Mouse (Mus musculus) liver, embryonic 14.5 days (tissue): ENCODE measurements around the gene Msi1. TPM values are rescaled to one million over a fixed set of nuclear protein-coding genes. Genes with fewer than 3 reads are reported as not detected.
A peak's percentile ranks its signal among the peaks of the same experiment; 100 is the strongest.
"Not testable (repeated sequence)": the region's sequence is repeated elsewhere in the genome, so short reads cannot be mapped to it uniquely, and the experiment has no call there.

Source experiments
- ATAC-seq: fragments of 200-750 bp; cut with Nextera tagmentation; 2 replicates; pipeline ENCODE4 v1.8.0; 2017; ENCODE audit warnings: moderate number of reproducible peaks, mild to moderate bottlenecking, moderate library complexity; ENCODE audit not compliant: insufficient read depth
- DNase-seq, 3 experiments: peaks; one replicate each; pipeline ENCODE4 v3.0.0-alpha.2; 2012 to 2013; ENCODE audit warnings: low read depth in 3 of 3, low spot score in 3 of 3
- H3K27ac ChIP-seq: fragments of 300-500 bp; sonication (generic); 2 replicates; pipeline ENCODE4 v1.5.1; 2014; ENCODE audit warnings: moderate library complexity, mild to moderate bottlenecking, control low read depth, inconsistent platforms
- H3K27me3 ChIP-seq: fragments of 300-500 bp; sonication (generic); 2 replicates; pipeline ENCODE4 v1.6.1; 2014; ENCODE audit warnings: mild to moderate bottlenecking, low read length, moderate library complexity; ENCODE audit not compliant: control insufficient read depth, insufficient read depth
- H3K36me3 ChIP-seq: fragments of 300-500 bp; sonication (generic); replicated peaks from 2 replicates; pipeline ENCODE4 v1.6.1; 2014; ENCODE audit warnings: low read depth; ENCODE audit not compliant: control insufficient read depth, insufficient read depth
- H3K4me1 ChIP-seq, 2 experiments: fragments of 200-500 bp in 1 of 2; fragments of 300-500 bp in 1 of 2; sonication (generic) in 1 of 2; replicated peaks; 2 replicates each; pipeline ENCODE4 v1.6.1; 2012 to 2014; ENCODE audit warnings: antibody characterized with exemption in 1 of 2, inconsistent platforms in 1 of 2, low read length in 1 of 2; ENCODE audit not compliant: control insufficient read depth in 2 of 2, insufficient read depth in 2 of 2
- H3K4me2 ChIP-seq: fragments of 300-500 bp; sonication (generic); 2 replicates; pipeline ENCODE4 v1.6.1; 2014; ENCODE audit warnings: low read depth, mild to moderate bottlenecking, control low read depth, moderate library complexity
- H3K4me3 ChIP-seq, 2 experiments: fragments of 200-500 bp in 1 of 2; fragments of 300-500 bp in 1 of 2; sonication (generic) in 1 of 2; 2 replicates each; pipeline ENCODE4 v1.5.1; 2012 to 2014; ENCODE audit warnings: low read depth in 2 of 2, low read length in 2 of 2, mild to moderate bottlenecking in 2 of 2, control low read depth in 1 of 2, inconsistent platforms in 1 of 2, moderate library complexity in 1 of 2; ENCODE audit not compliant: insufficient read depth in 1 of 2
- H3K9ac ChIP-seq: fragments of 300-500 bp; sonication (generic); replicated peaks from 2 replicates; pipeline ENCODE4 v1.6.1; 2014; ENCODE audit warnings: mild to moderate bottlenecking, control low read depth, moderate library complexity
- H3K9me3 ChIP-seq: fragments of 300-500 bp; sonication (generic); 2 replicates; pipeline ENCODE4 v1.6.1; 2016; ENCODE audit warnings: low read length, mixed read lengths; ENCODE audit not compliant: control insufficient read depth
- CTCF ChIP-seq: IDR thresholded peaks from 2 replicates; pipeline ENCODE4 v1.5.1; 2016; ENCODE audit warnings: antibody characterized with exemption, low read depth, control low read depth
- EP300 ChIP-seq: IDR thresholded peaks from 2 replicates; pipeline ENCODE4 v1.6.1; 2016; ENCODE audit warnings: antibody characterized with exemption, low read depth
- WGBS: fragments of 180-500 bp; shearing (Covaris S2); extraction: QIAGEN DNeasy Blood & Tissue Kit; methylation state at CpG from one replicate; pipeline ENCODE4 v1.1.7; 2014; ENCODE audit not compliant: insufficient replicate concordance; 5-methylcytosine and 5-hydroxymethylcytosine counted together
- polyA plus RNA-seq, 2 experiments: library from polyadenylated mRNA; depleted of rRNA in 1 of 2; stranded (reverse) in 1 of 2; unstranded in 1 of 2; fragments of >200 nt; fragmentation: Nextera tagmentation in 1 of 2; extraction: Ambion mirVana in 1 of 2; gene quantifications; 2 replicates each; pipeline versions ENCODE4 v1.2.1 to v1.2.3; 2012 to 2014

Gene Msi1
- polyA plus RNA-seq, 2 experiments = 0.37 to 0.95 TPM

DNA sequence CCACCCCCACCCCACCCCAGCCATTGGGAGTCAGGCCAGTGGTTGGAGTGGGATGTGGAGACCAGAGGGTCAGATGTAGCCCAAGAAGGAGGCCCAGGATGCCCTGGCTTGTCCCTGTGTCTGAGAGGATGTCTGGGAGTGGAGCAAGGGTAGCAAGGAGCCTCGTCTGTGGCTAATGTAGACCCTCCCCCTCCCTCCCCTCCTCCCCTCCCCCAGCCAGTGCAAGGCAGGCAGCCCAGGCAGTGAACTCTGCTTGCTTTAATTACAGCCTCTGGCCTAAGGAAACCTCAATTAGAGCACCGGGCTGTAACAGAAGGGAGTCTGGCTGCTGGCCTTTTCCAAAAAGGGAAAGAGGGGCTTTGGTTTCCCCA is 8.5 kb downstream of the Msi1 start:
- Histone ChIP-seq H3K27ac (no peak overlapping the region), H3K27me3 (peaks cover 17% of the 10 kb centered on the region), H3K4me2 (no peak overlapping the region), H3K9me3 (no peaks in the 10 kb centered on the region), H3K4me1 (no peaks in the 10 kb centered on the region), H3K9ac (no peak overlapping the region), H3K36me3 (no peaks in the 10 kb centered on the region), H3K4me3 (no peak overlapping the region)
- TF ChIP-seq EP300 (no peak), CTCF (no peak)
- ATAC-seq = no peak
- 17% methylated on average over 2 of the region's 2 CpGs for WGBS
- no peak for DNase-seq

GRCm38 (mm10) chr5:115438667-115439066 is 9.3 kb downstream of the Msi1 start:
- DNase-seq = no peak
- 56% methylated on average over 7 of the region's 7 CpGs for WGBS
- no peaks in the 10 kb centered on the region for H3K4me1 ChIP-seq
- no peak for TF ChIP-seq EP300
- no peak for TF ChIP-seq CTCF
- no peak for ATAC-seq
- H3K9ac ChIP-seq = no peak overlapping the region
- H3K9me3 ChIP-seq = no peaks in the 10 kb centered on the region
- H3K27me3 ChIP-seq = peaks cover 13% of the 10 kb centered on the region
- H3K27ac ChIP-seq = no peak overlapping the region
- H3K4me3 ChIP-seq = no peak overlapping the region
- no peaks in the 10 kb centered on the region for H3K36me3 ChIP-seq
- no peak overlapping the region for H3K4me2 ChIP-seq

DNA sequence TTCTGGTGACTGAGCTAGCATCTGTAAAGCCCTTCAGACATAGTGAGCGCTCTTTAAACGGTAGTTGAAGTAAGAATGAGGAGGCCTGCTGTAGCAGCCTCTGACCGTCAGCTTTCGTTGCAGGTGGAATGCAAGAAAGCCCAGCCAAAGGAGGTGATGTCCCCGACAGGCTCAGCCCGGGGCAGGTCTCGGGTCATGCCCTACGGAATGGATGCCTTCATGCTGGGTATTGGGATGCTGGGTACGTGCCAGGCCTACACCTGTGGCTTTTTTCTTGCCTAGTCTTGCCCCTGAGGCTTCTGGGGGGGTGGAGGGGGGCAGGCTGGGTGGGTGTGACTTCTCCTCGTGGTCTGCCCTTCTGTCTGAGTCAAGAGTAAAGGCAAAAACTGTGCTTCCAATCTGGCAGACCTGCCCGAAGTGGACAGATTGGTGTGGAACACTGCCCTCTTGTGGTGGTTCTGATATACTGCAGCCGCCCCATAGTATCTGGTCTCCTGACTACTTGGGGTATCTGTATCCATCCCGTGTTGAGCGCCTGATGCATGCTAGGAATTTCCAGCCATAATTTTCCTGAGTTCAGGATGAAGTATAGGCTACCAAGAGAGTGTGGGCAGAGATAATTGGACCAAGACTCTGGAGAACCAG is 11.9 kb downstream of the Msi1 start:
- Histone ChIP-seq H3K27ac (no peak overlapping the region), H3K27me3 (peaks cover 7% of the 10 kb centered on the region)
- WGBS = 42% methylated on average over 14 of the region's 14 CpGs

DNA sequence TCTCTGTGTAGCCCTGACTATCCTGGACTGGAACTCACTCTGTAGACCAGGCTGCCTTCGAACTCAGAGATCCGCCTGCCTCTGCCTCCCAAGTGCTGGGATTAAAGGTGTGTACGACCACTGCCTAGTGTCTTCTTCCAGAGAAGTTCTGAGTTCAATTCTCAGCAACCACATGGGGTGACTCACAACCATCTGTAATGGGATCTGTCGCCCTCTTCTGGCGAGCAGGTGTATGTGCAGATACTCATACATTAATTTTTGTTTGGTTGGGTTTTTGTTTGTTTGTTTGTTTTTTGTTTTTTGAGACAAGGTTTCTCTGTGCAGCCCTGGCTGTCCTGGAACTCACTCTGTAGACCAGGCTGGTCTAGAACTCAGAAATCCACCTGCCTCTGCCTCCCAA is 13.3 kb downstream of the Msi1 start:
- not testable (repeated sequence) for H3K4me1 ChIP-seq, H3K27me3 ChIP-seq, H3K4me2 ChIP-seq, H3K9ac ChIP-seq, H3K9me3 ChIP-seq, H3K36me3 ChIP-seq, ATAC-seq, H3K4me3 ChIP-seq, DNase-seq, H3K27ac ChIP-seq
- peak; percentile 81 for TF ChIP-seq CTCF
- 36% methylated on average over 5 of the region's 5 CpGs for WGBS

More for the DNA sequence above, 11.9 kb downstream of the Msi1 start:
- no peaks in the 10 kb centered on the region for H3K36me3 ChIP-seq
- DNase-seq (peak; percentile 30 to 40 (median 33)), ATAC-seq (no peak)
- no peak overlapping the region for H3K4me3 ChIP-seq
- TF ChIP-seq CTCF (peak; percentile 90), EP300 (no peak)
- H3K9ac ChIP-seq = no peak overlapping the region
- no peaks in the 10 kb centered on the region for H3K4me1 ChIP-seq
- H3K9me3 ChIP-seq = no peaks in the 10 kb centered on the region
- no peak overlapping the region for H3K4me2 ChIP-seq

DNA sequence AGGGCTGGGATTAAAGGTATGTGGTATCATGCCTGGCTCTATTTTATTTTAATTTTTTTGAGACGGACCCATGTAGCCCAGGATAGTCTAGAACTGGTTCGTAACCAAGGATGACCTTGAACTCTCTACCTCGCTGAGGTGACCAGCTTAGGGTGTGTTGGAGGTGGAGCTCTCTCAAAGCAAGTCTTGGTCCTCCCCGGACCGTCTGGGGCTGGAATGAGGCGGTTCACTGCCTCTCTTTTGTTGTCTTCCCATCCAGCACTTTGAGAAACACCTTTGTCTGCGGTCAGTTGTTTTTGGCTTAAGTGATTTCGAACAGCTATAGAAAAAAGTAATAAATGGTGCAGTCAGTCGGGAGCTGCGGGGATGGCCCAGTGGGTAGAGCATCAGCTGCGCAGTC is 14.7 kb downstream of the Msi1 start:
- Histone ChIP-seq H3K27ac (no peak overlapping the region), H3K27me3 (no peaks in the 10 kb centered on the region), H3K4me1 (no peaks in the 10 kb centered on the region), H3K4me2 (no peak overlapping the region), H3K9me3 (no peaks in the 10 kb centered on the region), H3K36me3 (no peaks in the 10 kb centered on the region), H3K9ac (no peak overlapping the region), H3K4me3 (no peak overlapping the region)
- TF ChIP-seq EP300 (no peak), CTCF (no peak)
- no peak for ATAC-seq
- WGBS = 76% methylated on average over 11 of the region's 11 CpGs
- no peak for DNase-seq
